Mouse (Mus musculus) intestine, embryonic 16.5 days (tissue): ENCODE data around the gene Maco1. TPM values are rescaled to one million over a fixed set of nuclear protein-coding genes. Genes with fewer than 3 reads are reported as not detected.
"Not testable (repeated sequence)": the region's sequence is repeated elsewhere in the genome, so short reads cannot be mapped to it uniquely, and the experiment has no call there.

Source experiments
- ATAC-seq: fragments of 200-750 bp; cut with Nextera tagmentation; 2 replicates; pipeline ENCODE4 v1.8.0; 2017; ENCODE audit warnings: moderate TSS enrichment, moderate library complexity
- H3K27ac ChIP-seq: fragments of 300-500 bp; sonication (generic); 2 replicates; pipeline ENCODE4 v1.5.1; 2014; ENCODE audit warnings: mild to moderate bottlenecking, low read length
- H3K27me3 ChIP-seq: fragments of 300-500 bp; sonication (generic); replicated peaks from 2 replicates; pipeline ENCODE4 v1.6.1; 2014; ENCODE audit warnings: low read length, control low read depth, mixed read lengths; ENCODE audit not compliant: control insufficient read depth, insufficient read depth
- H3K36me3 ChIP-seq: fragments of 300-500 bp; sonication (generic); 2 replicates; pipeline ENCODE4 v1.6.1; 2014; ENCODE audit warnings: low read length, control low read depth; ENCODE audit not compliant: control insufficient read depth, insufficient read depth
- H3K4me1 ChIP-seq: fragments of 300-500 bp; sonication (generic); 2 replicates; pipeline ENCODE4 v1.6.1; 2014; ENCODE audit warnings: low read length, control low read depth, mixed read lengths; ENCODE audit not compliant: control insufficient read depth, insufficient read depth
- H3K4me2 ChIP-seq: fragments of 300-500 bp; sonication (generic); 2 replicates; pipeline ENCODE4 v1.6.1; 2014; ENCODE audit warnings: low read depth, low read length, control low read depth
- H3K4me3 ChIP-seq: fragments of 300-500 bp; sonication (generic); 2 replicates; pipeline ENCODE4 v1.5.1; 2014; ENCODE audit warnings: mild to moderate bottlenecking, low read length
- H3K9ac ChIP-seq: fragments of 300-500 bp; sonication (generic); 2 replicates; pipeline ENCODE4 v1.6.1; 2014; ENCODE audit warnings: low read depth, low read length
- H3K9me3 ChIP-seq: fragments of 300-500 bp; sonication (generic); 2 replicates; pipeline ENCODE4 v1.6.1; 2016; ENCODE audit warnings: low read length, control low read depth; ENCODE audit not compliant: control insufficient read depth
- WGBS: fragments of 180-500 bp; shearing (Covaris S2); extraction: QIAGEN DNeasy Blood & Tissue Kit; methylation state at CpG from one replicate; pipeline ENCODE4 v1.1.7; 2014; 5-methylcytosine and 5-hydroxymethylcytosine counted together
- polyA plus RNA-seq: library from polyadenylated mRNA; unstranded; fragments of >200 nt; fragmentation: Nextera tagmentation; extraction: Ambion mirVana; gene quantifications from 2 replicates; pipeline ENCODE4 v1.2.1, GENCODE M21; 2015

Maco1 gene
- polyA plus RNA-seq, 1 experiment from 2014 or later = 25.7 TPM

- no peak overlapping the region for H3K4me2 ChIP-seq
- peak; percentile 31; the same call in 1 of the 2 replicates for ATAC-seq
- H3K36me3 ChIP-seq = no peaks in the 10 kb centered on the region
- no peak overlapping the region for H3K27ac ChIP-seq
- WGBS = 24% methylated on average over 7 of the region's 7 CpGs
- no peak overlapping the region for H3K9ac ChIP-seq
- H3K27me3 ChIP-seq = no peaks in the 10 kb centered on the region
- H3K4me1 ChIP-seq = no peaks in the 10 kb centered on the region
- H3K4me3 ChIP-seq = no peak overlapping the region
- H3K9me3 ChIP-seq = no peaks in the 10 kb centered on the region
Observed at GRCm38 (mm10) chr4:134796581-134797361, 56.4 kb downstream of the Maco1 start.

- H3K27ac ChIP-seq = no peak overlapping the region
- H3K4me3 ChIP-seq = no peak overlapping the region
- H3K4me2 ChIP-seq = no peak overlapping the region
- no peaks in the 10 kb centered on the region for H3K36me3 ChIP-seq
- H3K27me3 ChIP-seq = no peaks in the 10 kb centered on the region
- H3K9ac ChIP-seq = no peak overlapping the region
- H3K9me3 ChIP-seq = no peaks in the 10 kb centered on the region
- no peak for ATAC-seq
- WGBS = 84% methylated on average over 5 of the region's 5 CpGs
- no peaks in the 10 kb centered on the region for H3K4me1 ChIP-seq
Observed at GRCm38 (mm10) chr4:134795819-134796485, 57.2 kb downstream of the Maco1 start.

- not testable (repeated sequence) for H3K4me3 ChIP-seq, H3K4me1 ChIP-seq, ATAC-seq, H3K27me3 ChIP-seq, H3K4me2 ChIP-seq, H3K36me3 ChIP-seq, H3K9ac ChIP-seq, H3K9me3 ChIP-seq, H3K27ac ChIP-seq
Observed at GRCm38 (mm10) chr4:134794959-134795358, 58.2 kb downstream of the Maco1 start.

GRCm38 (mm10) chr4:134793213-134793956 lies 59.8 kb downstream of the Maco1 start:
- Histone ChIP-seq H3K27ac (no peak overlapping the region), H3K9me3 (no peaks in the 10 kb centered on the region), H3K4me3 (no peak overlapping the region), H3K36me3 (no peaks in the 10 kb centered on the region), H3K4me2 (no peak overlapping the region), H3K4me1 (no peaks in the 10 kb centered on the region), H3K9ac (no peak overlapping the region), H3K27me3 (no peaks in the 10 kb centered on the region)
- 45% methylated on average over 10 of the region's 10 CpGs for WGBS
- ATAC-seq = no peak

GRCm38 (mm10) chr4:134791731-134792130 lies 61.4 kb downstream of the Maco1 start:
- Histone ChIP-seq H3K27me3 (no peaks in the 10 kb centered on the region), H3K4me2 (no peak overlapping the region), H3K9ac (no peak overlapping the region), H3K36me3 (no peaks in the 10 kb centered on the region), H3K4me1 (no peaks in the 10 kb centered on the region), H3K4me3 (no peak overlapping the region), H3K9me3 (no peaks in the 10 kb centered on the region), H3K27ac (no peak overlapping the region)
- WGBS = 71% methylated on average over 6 of the region's 6 CpGs
- ATAC-seq = no peak

- no peaks in the 10 kb centered on the region for H3K9me3 ChIP-seq
- no peaks in the 10 kb centered on the region for H3K27me3 ChIP-seq
- no peak overlapping the region for H3K4me3 ChIP-seq
- no peak overlapping the region for H3K4me2 ChIP-seq
- WGBS = 32% methylated on average over 10 of the region's 10 CpGs
- no peaks in the 10 kb centered on the region for H3K36me3 ChIP-seq
- ATAC-seq = no peak
- H3K27ac ChIP-seq = no peak overlapping the region
- no peaks in the 10 kb centered on the region for H3K4me1 ChIP-seq
- H3K9ac ChIP-seq = no peak overlapping the region
Observed at GRCm38 (mm10) chr4:134786946-134787345, 66.2 kb downstream of the Maco1 start.

GRCm38 (mm10) chr4:134784701-134785100 lies 68.4 kb downstream of the Maco1 start:
- H3K27ac ChIP-seq = no peak overlapping the region
- H3K9ac ChIP-seq = no peak overlapping the region
- H3K36me3 ChIP-seq = no peaks in the 10 kb centered on the region
- no peak overlapping the region for H3K4me2 ChIP-seq
- H3K4me3 ChIP-seq = no peak overlapping the region
- H3K4me1 ChIP-seq = 0 out of 2 replicates have a peak, but pooled peaks cover 4% of the 10 kb centered on the region
- no peak for ATAC-seq
- WGBS = 55% methylated on average over 5 of the region's 5 CpGs
- H3K27me3 ChIP-seq = no peaks in the 10 kb centered on the region
- no peaks in the 10 kb centered on the region for H3K9me3 ChIP-seq

GRCm38 (mm10) chr4:134779136-134779934 lies 73.8 kb downstream of the Maco1 start:
- Histone ChIP-seq H3K27me3 (no peaks in the 10 kb centered on the region), H3K9ac (no peak overlapping the region), H3K4me2 (no peak overlapping the region), H3K4me1 (peaks cover 19% of the 10 kb centered on the region), H3K36me3 (no peaks in the 10 kb centered on the region), H3K9me3 (no peaks in the 10 kb centered on the region), H3K4me3 (no peak overlapping the region), H3K27ac (0 out of 2 replicates have a peak overlapping the region, but pooled peaks have one; percentile 2)
- ATAC-seq = peak; percentile 77
- WGBS = 39% methylated on average over 14 of the region's 14 CpGs

GRCm38 (mm10) chr4:134776246-134776645 lies 76.9 kb downstream of the Maco1 start:
- Histone ChIP-seq H3K4me2 (no peak overlapping the region), H3K27me3 (no peaks in the 10 kb centered on the region), H3K9ac (no peak overlapping the region), H3K4me1 (peaks cover 19% of the 10 kb centered on the region), H3K9me3 (no peaks in the 10 kb centered on the region), H3K36me3 (no peaks in the 10 kb centered on the region), H3K27ac (no peak overlapping the region), H3K4me3 (no peak overlapping the region)
- WGBS = 55% methylated on average over 7 of the region's 7 CpGs
- no peak for ATAC-seq
